Mouse (Mus musculus): Measurements from ENCODE around the gene Gpr25. TPM values are rescaled to one million over a fixed set of nuclear protein-coding genes. Genes with fewer than 3 reads are reported as not detected.
A peak's percentile ranks its signal among the peaks of the same experiment; 100 is the strongest.

The Gpr25 gene
- polyA plus RNA-seq, 1 experiment = not detected

- Histone ChIP-seq H3K27ac (ENCODE audit: insufficient read depth, low read length) (no peak overlapping the region), H3K4me3 (ENCODE audit: insufficient read depth, low read length) (peak overlapping the region; percentile 77), H3K4me1 (ENCODE audit: control insufficient read depth, insufficient read depth, low read length) (peaks cover 9% of the 10 kb centered on the region; the same call in 1 of the 2 replicates)
- no peak for TF ChIP-seq POLR2A (IDR thresholded peaks at IDR 0.05; ENCODE audit: low read depth, low read length)
- TF ChIP-seq CTCF (IDR thresholded peaks at IDR 0.05; ENCODE audit: borderline replicate concordance, insufficient read depth, low read length) = peak; percentile 71; the same call in 1 of the 2 replicates
Observed at GRCm38 (mm10) chr1:136234595-136235092, 26.0 kb downstream of the Gpr25 start.

GRCm38 (mm10) chr1:136233892-136234594 lies 26.6 kb downstream of the Gpr25 start, which contains the start of gene Inava:
Inava (minus strand) TSS chr1:136234264.
- Histone ChIP-seq H3K4me3 (ENCODE audit: insufficient read depth, low read length) (peak within 1 kb of the TSS; percentile 77), H3K4me1 (ENCODE audit: control insufficient read depth, insufficient read depth, low read length) (peaks cover 12% of the 10 kb centered on the region; the same call in 1 of the 2 replicates), H3K27ac (ENCODE audit: insufficient read depth, low read length) (no peak within 1 kb of the TSS)
- TF ChIP-seq CTCF (IDR thresholded peaks at IDR 0.05; ENCODE audit: borderline replicate concordance, insufficient read depth, low read length) (no peak), POLR2A (IDR thresholded peaks at IDR 0.05; ENCODE audit: low read depth, low read length) (0 out of 2 replicates have a peak, but pooled peaks have one; percentile 37)

- TF ChIP-seq POLR2A (IDR thresholded peaks at IDR 0.05; ENCODE audit: low read depth, low read length) (no peak), CTCF (IDR thresholded peaks at IDR 0.05; ENCODE audit: borderline replicate concordance, insufficient read depth, low read length) (no peak)
- H3K4me3 ChIP-seq (ENCODE audit: insufficient read depth, low read length) = peak overlapping the region; percentile 77
- no peak overlapping the region for H3K27ac ChIP-seq (ENCODE audit: insufficient read depth, low read length)
- peaks cover 17% of the 10 kb centered on the region for H3K4me1 ChIP-seq (ENCODE audit: control insufficient read depth, insufficient read depth, low read length)
Observed at GRCm38 (mm10) chr1:136232986-136233790, 27.5 kb downstream of the Gpr25 start.

DNA sequence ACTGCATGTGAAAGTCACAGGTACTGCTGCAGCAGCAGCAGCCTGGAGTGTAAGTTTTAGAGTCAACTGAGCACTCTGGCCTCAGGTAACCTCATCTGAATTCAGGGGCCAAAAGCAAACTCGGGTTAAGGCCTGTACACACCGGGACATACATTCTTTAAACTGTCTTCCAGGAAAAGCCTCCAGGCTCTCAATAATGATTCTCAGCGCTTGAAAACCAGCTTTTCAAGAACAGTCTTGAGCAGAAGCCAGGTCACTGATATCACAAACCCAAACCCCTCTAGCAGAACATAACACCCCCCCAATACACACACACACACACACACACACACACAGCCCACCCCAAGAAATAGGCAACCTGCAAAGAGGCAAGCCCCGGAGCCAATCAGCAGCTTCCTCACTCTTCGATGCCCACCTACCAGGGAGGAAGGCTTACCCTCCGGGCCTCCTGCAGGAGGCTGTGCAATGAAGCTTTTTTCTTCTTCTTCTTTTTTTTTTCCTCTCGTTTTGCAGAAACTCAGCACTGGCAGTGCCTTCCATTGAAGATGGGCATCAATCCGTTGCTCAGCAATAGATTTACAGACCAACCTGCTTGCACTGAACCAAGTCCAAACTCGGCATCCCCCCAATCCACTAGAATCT lies 28.3 kb downstream of the Gpr25 start:
- no peak overlapping the region for H3K27ac ChIP-seq (ENCODE audit: insufficient read depth, low read length)
- no peak for TF ChIP-seq POLR2A (IDR thresholded peaks at IDR 0.05; ENCODE audit: low read depth, low read length)
- no peak for TF ChIP-seq CTCF (IDR thresholded peaks at IDR 0.05; ENCODE audit: borderline replicate concordance, insufficient read depth, low read length)
- peaks cover 21% of the 10 kb centered on the region for H3K4me1 ChIP-seq (ENCODE audit: control insufficient read depth, insufficient read depth, low read length)
- peak overlapping the region; percentile 77 for H3K4me3 ChIP-seq (ENCODE audit: insufficient read depth, low read length)

GRCm38 (mm10) chr1:136231596-136231995 lies 29.1 kb downstream of the Gpr25 start:
- Histone ChIP-seq H3K4me1 (ENCODE audit: control insufficient read depth, insufficient read depth, low read length) (peaks cover 21% of the 10 kb centered on the region), H3K4me3 (ENCODE audit: insufficient read depth, low read length) (peak overlapping the region; percentile 9), H3K27ac (ENCODE audit: insufficient read depth, low read length) (no peak overlapping the region)
- TF ChIP-seq CTCF (IDR thresholded peaks at IDR 0.05; ENCODE audit: borderline replicate concordance, insufficient read depth, low read length) (no peak), POLR2A (IDR thresholded peaks at IDR 0.05; ENCODE audit: low read depth, low read length) (no peak)

- TF ChIP-seq CTCF (IDR thresholded peaks at IDR 0.05; ENCODE audit: borderline replicate concordance, insufficient read depth, low read length) (no peak), POLR2A (IDR thresholded peaks at IDR 0.05; ENCODE audit: low read depth, low read length) (no peak)
- peak overlapping the region; percentile 9; the same call in 1 of the 2 replicates for H3K27ac ChIP-seq (ENCODE audit: insufficient read depth, low read length)
- no peak overlapping the region for H3K4me3 ChIP-seq (ENCODE audit: insufficient read depth, low read length)
- H3K4me1 ChIP-seq (ENCODE audit: control insufficient read depth, insufficient read depth, low read length) = peaks cover 21% of the 10 kb centered on the region
Observed at GRCm38 (mm10) chr1:136230201-136230600, 30.5 kb downstream of the Gpr25 start.

DNA sequence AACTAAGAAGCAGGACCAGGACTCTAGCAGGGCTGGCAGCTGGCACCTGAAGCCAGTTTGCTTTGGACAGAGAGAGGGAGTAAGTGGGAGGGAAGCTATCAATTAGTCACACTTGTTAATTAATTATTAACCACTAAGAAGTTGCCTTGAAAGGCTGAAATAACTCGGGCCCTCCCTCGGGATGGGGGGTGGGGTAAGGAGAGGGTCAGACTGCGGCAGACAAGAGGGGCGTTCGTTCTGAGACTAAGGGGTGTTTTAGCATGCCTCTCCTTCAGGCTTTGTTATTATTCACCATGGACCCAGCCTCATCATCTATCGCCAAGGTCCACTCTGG lies 31.7 kb downstream of the Gpr25 start:
- no peak for TF ChIP-seq CTCF (IDR thresholded peaks at IDR 0.05; ENCODE audit: borderline replicate concordance, insufficient read depth, low read length)
- TF ChIP-seq POLR2A (IDR thresholded peaks at IDR 0.05; ENCODE audit: low read depth, low read length) = no peak
- peak overlapping the region; percentile 81 for H3K27ac ChIP-seq (ENCODE audit: insufficient read depth, low read length)
- H3K4me3 ChIP-seq (ENCODE audit: insufficient read depth, low read length) = no peak overlapping the region
- peaks cover 21% of the 10 kb centered on the region for H3K4me1 ChIP-seq (ENCODE audit: control insufficient read depth, insufficient read depth, low read length)

GRCm38 (mm10) chr1:136228328-136229039 lies 32.2 kb downstream of the Gpr25 start:
- H3K4me1 ChIP-seq (ENCODE audit: control insufficient read depth, insufficient read depth, low read length) = peaks cover 21% of the 10 kb centered on the region
- peak overlapping the region; percentile 81 for H3K27ac ChIP-seq (ENCODE audit: insufficient read depth, low read length)
- TF ChIP-seq CTCF (IDR thresholded peaks at IDR 0.05; ENCODE audit: borderline replicate concordance, insufficient read depth, low read length) = no peak
- peak; percentile 39; the same call in 1 of the 2 replicates for TF ChIP-seq POLR2A (IDR thresholded peaks at IDR 0.05; ENCODE audit: low read depth, low read length)
- no peak overlapping the region for H3K4me3 ChIP-seq (ENCODE audit: insufficient read depth, low read length)

- no peak overlapping the region for H3K4me3 ChIP-seq (ENCODE audit: insufficient read depth, low read length)
- TF ChIP-seq POLR2A (IDR thresholded peaks at IDR 0.05; ENCODE audit: low read depth, low read length) = no peak
- no peak for TF ChIP-seq CTCF (IDR thresholded peaks at IDR 0.05; ENCODE audit: borderline replicate concordance, insufficient read depth, low read length)
- peaks cover 21% of the 10 kb centered on the region for H3K4me1 ChIP-seq (ENCODE audit: control insufficient read depth, insufficient read depth, low read length)
- H3K27ac ChIP-seq (ENCODE audit: insufficient read depth, low read length) = peak overlapping the region; percentile 81
Observed at GRCm38 (mm10) chr1:136227870-136228269, 32.8 kb downstream of the Gpr25 start.
